Mouse (Mus musculus) liver, embryonic 14.5 days (tissue): ENCODE results near the gene Jph3.

ENCODE experiments used
- CTCF ChIP-seq: IDR thresholded peaks from 2 replicates; pipeline ENCODE4 v1.5.1; 2016; ENCODE audit warnings: antibody characterized with exemption, low read depth, control low read depth
- EP300 ChIP-seq: IDR thresholded peaks from 2 replicates; pipeline ENCODE4 v1.6.1; 2016; ENCODE audit warnings: antibody characterized with exemption, low read depth

GRCm38 (mm10) chr8:121811931-121812570 is 82.6 kb downstream of the Jph3 start:
- TF ChIP-seq EP300 (no peak), CTCF (no peak)
